Mouse (Mus musculus): ENCODE measurements around the gene Kcnh1. TPM values are rescaled to one million over a fixed set of nuclear protein-coding genes. Genes with fewer than 3 reads are reported as not detected.

The Kcnh1 gene
- polyA plus RNA-seq, 1 experiment from 2014 or later: 0.56 TPM

- ATAC-seq (ENCODE audit: low FRiP score): no peak
- DNase-seq (ENCODE audit: low spot score, missing footprints): no peak
- Histone ChIP-seq H3K4me2 (no peak overlapping the region), H3K4me3 (ENCODE audit: low read depth, low read length) (no peak overlapping the region), H3K4me1 (ENCODE audit: control insufficient read depth, insufficient read depth, low read length) (peaks cover 11% of the 10 kb centered on the region), H3K36me3 (ENCODE audit: control insufficient read depth, insufficient read depth, low read length) (no peaks in the 10 kb centered on the region), H3K27ac (ENCODE audit: low read depth, low read length) (no peak overlapping the region), H3K9me3 (ENCODE audit: control insufficient read depth, low read length) (no peaks in the 10 kb centered on the region), H3K27me3 (ENCODE audit: control insufficient read depth, insufficient read depth, low read length) (no peaks in the 10 kb centered on the region), H3K9ac (ENCODE audit: low read length) (no peak overlapping the region)
- 39% methylated on average over 13 of the region's 13 CpGs for WGBS
Measured at GRCm38 (mm10) chr1:192520836-192521435, 330.4 kb downstream of the Kcnh1 start.

GRCm38 (mm10) chr1:192522376-192523178 lies 332.0 kb downstream of the Kcnh1 start:
- no peak overlapping the region; the same call in 1 of the 2 replicates for H3K9ac ChIP-seq (ENCODE audit: low read length)

DNA sequence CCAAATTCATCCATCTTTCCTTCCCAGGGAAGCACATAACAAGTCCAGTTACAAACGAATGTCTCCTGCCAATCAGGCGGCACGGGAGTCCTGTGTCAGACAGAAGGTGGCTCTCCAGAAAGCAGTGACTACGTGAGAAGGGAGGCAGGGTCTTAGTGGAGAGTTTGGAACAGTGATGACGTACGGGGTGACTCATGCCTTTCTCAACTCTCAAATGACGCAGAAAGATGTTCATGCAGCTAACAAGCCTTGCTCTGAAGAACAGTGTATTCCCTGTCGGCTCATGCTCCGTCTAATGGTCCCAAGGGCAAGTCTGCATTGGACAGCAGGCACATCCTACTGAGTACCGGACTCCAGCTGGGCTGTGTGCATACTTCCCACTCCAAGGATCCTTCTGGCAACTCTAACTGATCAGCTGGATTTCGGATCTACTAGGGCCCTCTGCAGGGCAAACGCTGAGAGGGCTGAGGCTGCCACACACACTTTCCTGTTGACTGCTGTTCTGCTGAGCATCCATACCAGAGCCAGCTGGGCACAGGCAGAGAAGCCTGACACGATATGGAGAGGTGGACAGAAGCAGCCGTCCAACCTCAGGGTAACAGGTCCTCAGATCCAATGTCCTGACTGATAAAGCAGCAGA lies 335.3 kb downstream of the Kcnh1 start:
- no peaks in the 10 kb centered on the region for H3K27me3 ChIP-seq (ENCODE audit: control insufficient read depth, insufficient read depth, low read length)
- peaks cover 11% of the 10 kb centered on the region for H3K4me1 ChIP-seq (ENCODE audit: control insufficient read depth, insufficient read depth, low read length)
- H3K36me3 ChIP-seq (ENCODE audit: control insufficient read depth, insufficient read depth, low read length): no peaks in the 10 kb centered on the region
- WGBS: 76% methylated on average over 14 of the region's 14 CpGs
- H3K9ac ChIP-seq (ENCODE audit: low read length): no peak overlapping the region
- no peak overlapping the region for H3K4me3 ChIP-seq (ENCODE audit: low read depth, low read length)
- no peak overlapping the region for H3K4me2 ChIP-seq
- ATAC-seq (ENCODE audit: low FRiP score) (no peak), DNase-seq (ENCODE audit: low spot score, missing footprints) (no peak)
- no peaks in the 10 kb centered on the region for H3K9me3 ChIP-seq (ENCODE audit: control insufficient read depth, low read length)
- H3K27ac ChIP-seq (ENCODE audit: low read depth, low read length): no peak overlapping the region

More at GRCm38 (mm10) chr1:192522376-192523178, 332.0 kb downstream of the Kcnh1 start:
- Histone ChIP-seq H3K36me3 (ENCODE audit: control insufficient read depth, insufficient read depth, low read length) (no peaks in the 10 kb centered on the region), H3K4me3 (ENCODE audit: low read depth, low read length) (no peak overlapping the region), H3K9me3 (ENCODE audit: control insufficient read depth, low read length) (no peaks in the 10 kb centered on the region), H3K27me3 (ENCODE audit: control insufficient read depth, insufficient read depth, low read length) (no peaks in the 10 kb centered on the region), H3K4me1 (ENCODE audit: control insufficient read depth, insufficient read depth, low read length) (peaks cover 11% of the 10 kb centered on the region), H3K27ac (ENCODE audit: low read depth, low read length) (no peak overlapping the region), H3K4me2 (no peak overlapping the region)
- peak; percentile 49 for ATAC-seq (ENCODE audit: low FRiP score)
- no peak for DNase-seq (ENCODE audit: low spot score, missing footprints)
- 49% methylated on average over 12 of the region's 12 CpGs for WGBS

DNA sequence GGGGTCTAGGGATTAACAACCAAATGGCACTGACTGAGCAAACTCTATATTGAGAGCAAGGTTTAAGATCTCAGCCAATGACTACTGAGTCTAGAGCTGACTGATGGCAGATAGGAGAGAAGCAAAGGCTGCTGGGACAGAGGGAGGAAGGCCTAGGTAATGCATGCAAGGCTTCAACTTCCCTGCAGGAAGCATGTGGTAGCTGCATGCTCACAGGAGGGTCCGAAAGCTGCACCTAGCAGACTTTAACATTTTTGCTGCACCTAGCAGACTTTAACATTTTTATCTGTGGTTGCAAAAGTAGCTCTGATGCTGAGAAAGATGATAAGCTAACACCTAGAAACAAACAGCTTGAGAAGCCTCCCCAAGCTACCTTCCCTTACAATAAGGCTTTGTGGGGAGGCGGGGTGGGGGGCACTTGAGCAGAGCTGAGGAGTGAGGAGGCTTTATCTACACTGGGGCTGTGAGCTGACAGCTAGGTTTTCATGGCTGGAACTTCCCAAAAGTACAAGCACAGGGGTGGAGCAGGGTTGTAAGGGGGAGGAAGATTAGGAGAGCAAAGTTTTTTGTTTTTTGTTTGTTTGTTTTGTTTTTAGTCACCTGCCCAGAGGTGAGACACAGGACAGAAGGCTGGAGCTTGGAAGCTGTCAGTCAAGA lies 341.0 kb downstream of the Kcnh1 start:
- ATAC-seq (ENCODE audit: low FRiP score) (no peak), DNase-seq (ENCODE audit: low spot score, missing footprints) (no peak)
- Histone ChIP-seq H3K4me3 (ENCODE audit: low read depth, low read length) (no peak overlapping the region), H3K9me3 (ENCODE audit: control insufficient read depth, low read length) (no peaks in the 10 kb centered on the region), H3K27ac (ENCODE audit: low read depth, low read length) (no peak overlapping the region), H3K36me3 (ENCODE audit: control insufficient read depth, insufficient read depth, low read length) (no peaks in the 10 kb centered on the region), H3K9ac (ENCODE audit: low read length) (no peak overlapping the region), H3K4me2 (no peak overlapping the region), H3K27me3 (ENCODE audit: control insufficient read depth, insufficient read depth, low read length) (no peaks in the 10 kb centered on the region), H3K4me1 (ENCODE audit: control insufficient read depth, insufficient read depth, low read length) (no peaks in the 10 kb centered on the region; the same call in 1 of the 2 replicates)
- WGBS: 73% methylated on average over 2 of the region's 2 CpGs

DNA sequence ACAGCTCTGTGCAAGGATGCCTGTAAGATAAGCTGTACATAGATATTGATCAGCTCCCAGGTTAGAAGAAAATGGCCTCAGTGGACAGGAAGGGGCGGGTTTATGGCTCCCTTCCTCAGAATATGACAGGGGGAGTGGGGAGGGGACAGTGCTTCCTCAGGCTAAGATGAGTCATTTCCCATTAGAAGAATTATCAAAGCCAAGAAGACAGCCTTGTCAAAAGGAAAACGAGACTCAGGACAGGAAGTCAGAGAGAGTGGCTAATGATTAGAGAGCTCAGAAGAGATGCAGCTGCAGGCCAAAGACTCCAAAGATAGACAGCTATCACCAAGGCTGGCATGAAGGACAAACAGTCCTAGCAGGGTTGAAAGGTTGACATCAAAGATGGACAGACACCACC lies 341.6 kb downstream of the Kcnh1 start:
- Histone ChIP-seq H3K36me3 (ENCODE audit: control insufficient read depth, insufficient read depth, low read length) (no peaks in the 10 kb centered on the region), H3K4me1 (ENCODE audit: control insufficient read depth, insufficient read depth, low read length) (no peaks in the 10 kb centered on the region; the same call in 1 of the 2 replicates), H3K4me2 (no peak overlapping the region), H3K9me3 (ENCODE audit: control insufficient read depth, low read length) (no peaks in the 10 kb centered on the region), H3K27ac (ENCODE audit: low read depth, low read length) (no peak overlapping the region), H3K9ac (ENCODE audit: low read length) (no peak overlapping the region), H3K27me3 (ENCODE audit: control insufficient read depth, insufficient read depth, low read length) (no peaks in the 10 kb centered on the region), H3K4me3 (ENCODE audit: low read depth, low read length) (no peak overlapping the region)
- DNase-seq (ENCODE audit: low spot score, missing footprints) (no peak), ATAC-seq (ENCODE audit: low FRiP score) (no peak)
- WGBS: 78% methylated on average over 2 of the region's 2 CpGs

DNA sequence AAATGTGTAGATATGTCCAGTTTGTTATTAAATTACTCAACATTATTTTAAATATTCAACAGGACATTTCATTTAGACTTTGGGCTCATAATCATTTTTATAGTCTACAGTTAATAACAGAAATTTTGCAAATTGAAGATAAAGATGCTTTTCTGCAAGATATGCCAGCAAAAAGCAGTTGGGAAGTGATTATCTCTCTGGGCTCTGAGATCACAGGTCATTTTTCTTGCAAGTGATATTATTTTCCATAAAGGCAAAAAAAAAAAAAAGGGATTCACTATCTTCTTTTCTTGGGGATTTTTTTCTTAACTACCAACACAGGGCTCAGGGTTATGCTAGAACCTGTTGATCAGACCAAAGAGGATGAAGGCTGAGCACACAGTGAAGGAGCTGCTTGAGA lies 342.4 kb downstream of the Kcnh1 start:
- Histone ChIP-seq H3K4me1 (ENCODE audit: control insufficient read depth, insufficient read depth, low read length) (no peaks in the 10 kb centered on the region; the same call in 1 of the 2 replicates), H3K27ac (ENCODE audit: low read depth, low read length) (no peak overlapping the region), H3K4me2 (no peak overlapping the region), H3K9me3 (ENCODE audit: control insufficient read depth, low read length) (no peaks in the 10 kb centered on the region), H3K36me3 (ENCODE audit: control insufficient read depth, insufficient read depth, low read length) (no peaks in the 10 kb centered on the region), H3K27me3 (ENCODE audit: control insufficient read depth, insufficient read depth, low read length) (no peaks in the 10 kb centered on the region), H3K4me3 (ENCODE audit: low read depth, low read length) (no peak overlapping the region), H3K9ac (ENCODE audit: low read length) (no peak overlapping the region)
- ATAC-seq (ENCODE audit: low FRiP score) (no peak), DNase-seq (ENCODE audit: low spot score, missing footprints) (no peak)

DNA sequence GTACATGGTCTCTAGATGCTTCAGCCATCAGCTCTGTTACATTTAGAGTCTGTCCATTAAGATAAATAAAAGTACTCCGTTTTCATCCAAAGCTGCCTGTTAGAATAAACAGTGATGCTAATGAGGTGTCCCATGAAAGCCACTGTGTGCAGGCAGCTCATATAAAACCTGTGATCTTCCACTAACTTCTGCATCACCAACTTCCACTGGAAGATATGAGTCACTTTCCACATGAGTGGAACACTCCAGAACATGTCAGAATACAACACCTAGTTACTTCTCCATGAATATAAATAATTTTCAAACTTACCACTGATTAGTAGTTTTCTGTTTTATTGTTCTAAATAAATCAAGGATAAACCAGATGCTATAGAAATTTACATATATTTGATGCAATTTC lies 345.9 kb downstream of the Kcnh1 start:
- Histone ChIP-seq H3K4me3 (ENCODE audit: low read depth, low read length) (no peak overlapping the region), H3K9ac (ENCODE audit: low read length) (no peak overlapping the region), H3K4me1 (ENCODE audit: control insufficient read depth, insufficient read depth, low read length) (no peaks in the 10 kb centered on the region), H3K27me3 (ENCODE audit: control insufficient read depth, insufficient read depth, low read length) (no peaks in the 10 kb centered on the region), H3K27ac (ENCODE audit: low read depth, low read length) (no peak overlapping the region), H3K9me3 (ENCODE audit: control insufficient read depth, low read length) (no peaks in the 10 kb centered on the region), H3K4me2 (no peak overlapping the region), H3K36me3 (ENCODE audit: control insufficient read depth, insufficient read depth, low read length) (no peaks in the 10 kb centered on the region)
- no peak for DNase-seq (ENCODE audit: low spot score, missing footprints)
- ATAC-seq (ENCODE audit: low FRiP score): no peak
- 61% methylated on average over 1 of the region's 1 CpGs for WGBS

DNA sequence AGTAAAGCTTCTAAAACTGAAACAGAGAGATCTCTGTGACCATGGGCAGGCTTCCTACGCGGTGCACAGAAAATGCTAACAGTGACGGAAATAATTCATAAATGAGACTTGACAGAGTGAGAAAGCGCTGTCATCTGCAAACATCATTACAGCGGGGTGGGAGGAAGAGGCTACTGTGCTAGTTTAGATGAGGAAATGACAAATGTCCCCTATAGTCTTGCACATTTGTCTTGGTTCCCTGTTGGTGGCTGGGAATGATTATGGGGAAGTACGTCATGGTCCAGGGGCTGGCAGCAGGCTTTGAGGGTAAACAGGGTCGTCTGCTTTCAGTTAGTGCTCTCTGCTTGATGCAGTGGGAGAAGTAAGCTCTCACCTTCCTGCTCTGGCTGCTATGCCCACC lies 346.6 kb downstream of the Kcnh1 start:
- 76% methylated on average over 7 of the region's 7 CpGs for WGBS
- H3K4me1 ChIP-seq (ENCODE audit: control insufficient read depth, insufficient read depth, low read length): 0 out of 2 replicates have a peak, but pooled peaks cover 2% of the 10 kb centered on the region
- H3K9ac ChIP-seq (ENCODE audit: low read length): no peak overlapping the region
- H3K27ac ChIP-seq (ENCODE audit: low read depth, low read length): no peak overlapping the region
- H3K27me3 ChIP-seq (ENCODE audit: control insufficient read depth, insufficient read depth, low read length): no peaks in the 10 kb centered on the region
- no peaks in the 10 kb centered on the region for H3K36me3 ChIP-seq (ENCODE audit: control insufficient read depth, insufficient read depth, low read length)
- no peak overlapping the region for H3K4me3 ChIP-seq (ENCODE audit: low read depth, low read length)
- ATAC-seq (ENCODE audit: low FRiP score): no peak
- H3K9me3 ChIP-seq (ENCODE audit: control insufficient read depth, low read length): no peaks in the 10 kb centered on the region
- no peak for DNase-seq (ENCODE audit: low spot score, missing footprints)
- no peak overlapping the region for H3K4me2 ChIP-seq

Measured in midbrain, embryonic 11.5 days (tissue).